Mouse (Mus musculus) spleen, adult 2 months (tissue): ENCODE results near the gene Fzr1. TPM values are rescaled to one million over a fixed set of nuclear protein-coding genes. Genes with fewer than 3 reads are reported as not detected.

Source experiments
- DNase-seq, 2 experiments: peaks; one replicate each; pipeline versions ENCODE4 v3.0.0 to v3.0.0-alpha.2; 2012 to 2021; ENCODE audit warnings: low spot score in 2 of 2, low read depth in 1 of 2
- H3K27ac ChIP-seq: fragments of 200-500 bp; 2 replicates; pipeline ENCODE4 v1.5.1; 2012; ENCODE audit warnings: low read length, inconsistent platforms; ENCODE audit not compliant: insufficient read depth
- H3K27me3 ChIP-seq: fragments of 200-500 bp; 2 replicates; pipeline ENCODE4 v1.6.1; 2012; ENCODE audit warnings: mild to moderate bottlenecking, moderate library complexity, low read length, inconsistent platforms; ENCODE audit not compliant: control insufficient read depth, insufficient read depth
- H3K36me3 ChIP-seq: fragments of 200-500 bp; 2 replicates; pipeline ENCODE4 v1.6.1; 2012; ENCODE audit warnings: mild to moderate bottlenecking, low read length, inconsistent platforms; ENCODE audit not compliant: control insufficient read depth, insufficient read depth
- H3K4me1 ChIP-seq: fragments of 200-500 bp; 2 replicates; pipeline ENCODE4 v1.6.1; 2011; ENCODE audit warnings: inconsistent platforms; ENCODE audit not compliant: control insufficient read depth, insufficient read depth, insufficient read length
- H3K4me3 ChIP-seq: fragments of 200-500 bp; 2 replicates; pipeline ENCODE4 v1.5.1; 2011; ENCODE audit warnings: mild to moderate bottlenecking, inconsistent platforms; ENCODE audit not compliant: insufficient read depth, insufficient read length; ENCODE audit errors: extremely low read depth
- CTCF ChIP-seq: fragments of 200-500 bp; IDR thresholded peaks from 2 replicates; pipeline ENCODE4 v1.5.1; 2011; ENCODE audit warnings: mild to moderate bottlenecking, inconsistent platforms; ENCODE audit not compliant: insufficient read depth, insufficient read length, insufficient replicate concordance; ENCODE audit errors: extremely low read depth
- POLR2A ChIP-seq: fragments of 200-500 bp; IDR thresholded peaks from 2 replicates; pipeline ENCODE4 v1.6.1; 2011; ENCODE audit warnings: low read depth, low read length, inconsistent platforms
- WGBS: fragments of 180-500 bp; shearing (Covaris S2); methylation state at CpG from one replicate; pipeline ENCODE4 v1.1.7; 2018; 5-methylcytosine and 5-hydroxymethylcytosine counted together
- polyA plus RNA-seq: library from polyadenylated mRNA; depleted of rRNA; stranded (reverse); fragments of >200 nt; gene quantifications from 2 replicates; pipeline ENCODE4 v1.2.3, GENCODE M21; 2012

The Fzr1 gene
- polyA plus RNA-seq, 1 experiment, result 127 TPM

GRCm38 (mm10) chr10:81396749-81397148, 18.4 kb upstream of the Fzr1 start:
- 38% methylated on average over 5 of the region's 5 CpGs for WGBS
- peaks cover 13% of the 10 kb centered on the region; the same call in 1 of the 2 replicates for H3K4me1 ChIP-seq
- peaks cover 12% of the 10 kb centered on the region for H3K36me3 ChIP-seq

GRCm38 (mm10) chr10:81395865-81396264, 17.5 kb upstream of the Fzr1 start:
- Histone ChIP-seq H3K4me3 (no peak overlapping the region), H3K4me1 (peaks cover 13% of the 10 kb centered on the region; the same call in 1 of the 2 replicates), H3K27me3 (no peaks in the 10 kb centered on the region), H3K36me3 (peaks cover 12% of the 10 kb centered on the region), H3K27ac (no peak overlapping the region)
- DNase-seq, result no peak
- 91% methylated on average over 4 of the region's 4 CpGs for WGBS
- TF ChIP-seq POLR2A (no peak), CTCF (no peak)

More at GRCm38 (mm10) chr10:81396749-81397148, 18.4 kb upstream of the Fzr1 start:
- Histone ChIP-seq H3K4me3 (no peak overlapping the region), H3K27ac (no peak overlapping the region), H3K27me3 (no peaks in the 10 kb centered on the region)
- TF ChIP-seq CTCF, result no peak
- TF ChIP-seq POLR2A, result no peak
- DNase-seq, result no peak

- WGBS, result 17% methylated on average over 5 of the region's 5 CpGs
- Histone ChIP-seq H3K36me3 (peaks cover 6% of the 10 kb centered on the region), H3K27me3 (no peaks in the 10 kb centered on the region), H3K27ac (no peak overlapping the region), H3K4me3 (no peak overlapping the region), H3K4me1 (peaks cover 13% of the 10 kb centered on the region; the same call in 1 of the 2 replicates)
- TF ChIP-seq CTCF, result peak; percentile 88; the same call in 1 of the 2 replicates
- TF ChIP-seq POLR2A, result no peak
- DNase-seq, result peak; percentile 41 to 66
Measured at GRCm38 (mm10) chr10:81395127-81395526, 16.8 kb upstream of the Fzr1 start.

GRCm38 (mm10) chr10:81393456-81394063, 15.2 kb upstream of the Fzr1 start:
- Histone ChIP-seq H3K4me3 (peak overlapping the region; percentile 56; the same call in 1 of the 2 replicates), H3K36me3 (no peaks in the 10 kb centered on the region; the same call in 1 of the 2 replicates), H3K27ac (peak overlapping the region; percentile 20; the same call in 1 of the 2 replicates), H3K27me3 (no peaks in the 10 kb centered on the region), H3K4me1 (peaks cover 13% of the 10 kb centered on the region; the same call in 1 of the 2 replicates)
- no peak for TF ChIP-seq POLR2A
- TF ChIP-seq CTCF, result no peak
- no peak for DNase-seq
- WGBS, result 5% methylated on average over 19 of the region's 19 CpGs

GRCm38 (mm10) chr10:81392781-81393185, 14.5 kb upstream of the Fzr1 start, which contains the start of gene Smim24:
Smim24 (plus strand) TSS chr10:81393051.
- no peak for DNase-seq
- TF ChIP-seq CTCF (no peak), POLR2A (no peak)
- Histone ChIP-seq H3K4me1 (peaks cover 13% of the 10 kb centered on the region; the same call in 1 of the 2 replicates), H3K27me3 (no peaks in the 10 kb centered on the region), H3K4me3 (peak within 1 kb of the TSS; percentile 56), H3K27ac (peak within 1 kb of the TSS; percentile 20; the same call in 1 of the 2 replicates), H3K36me3 (peaks cover 4% of the 10 kb centered on the region)
- WGBS, result 40% methylated on average over 14 of the region's 14 CpGs

- peaks cover 13% of the 10 kb centered on the region; the same call in 1 of the 2 replicates for H3K4me1 ChIP-seq
- DNase-seq, result no peak
- WGBS, result 82% methylated on average over 6 of the region's 6 CpGs
- H3K36me3 ChIP-seq, result peaks cover 9% of the 10 kb centered on the region
- H3K4me3 ChIP-seq, result no peak overlapping the region
- no peak for TF ChIP-seq CTCF
- no peaks in the 10 kb centered on the region for H3K27me3 ChIP-seq
- H3K27ac ChIP-seq, result no peak overlapping the region
Measured at GRCm38 (mm10) chr10:81392270-81392669, 14.0 kb upstream of the Fzr1 start.

GRCm38 (mm10) chr10:81390678-81390965, 12.3 kb upstream of the Fzr1 start:
- Histone ChIP-seq H3K27ac (no peak overlapping the region), H3K36me3 (peaks cover 14% of the 10 kb centered on the region), H3K4me3 (no peak overlapping the region), H3K27me3 (no peaks in the 10 kb centered on the region), H3K4me1 (peaks cover 13% of the 10 kb centered on the region; the same call in 1 of the 2 replicates)
- WGBS, result 92% methylated on average over 13 of the region's 13 CpGs
- TF ChIP-seq POLR2A (no peak), CTCF (no peak)
- DNase-seq, result no peak
